In genomic region chr19:6291117-6291781, GRCm38 (mm10) we compare ENCODE assay signal across 8 mouse cellular contexts. TPM values are rescaled to one million over a fixed set of nuclear protein-coding genes. Genes with fewer than 3 reads are reported as not detected.
DNase-seq lines count a peak whose midpoint lies in the region; ATAC-seq and TF ChIP-seq lines count a peak whose summit lies in the region.

No protein-coding gene starts in this region.

- no peak for TF ChIP-seq POLR2A in CH12.LX (IDR thresholded peaks at IDR 0.05; ENCODE audit: low read depth, low read length)

- peak overlapping the region; percentile 8; the same call in 1 of the 2 replicates for H3K9ac ChIP-seq in CH12.LX (ENCODE audit: insufficient read depth, low read depth)
- no peak overlapping the region for H3K9ac ChIP-seq in kidney, embryonic 15.5 days
- no peak overlapping the region for H3K9ac ChIP-seq in stomach, postnatal 0 days (ENCODE audit: low read length)

- peak; percentile 55 for ATAC-seq in kidney, embryonic 15.5 days (replicated peaks; ENCODE audit: low FRiP score)
- ATAC-seq in stomach, postnatal 0 days (ENCODE audit: low FRiP score, low TSS enrichment): peak; percentile 85

- no peak for TF ChIP-seq EP300 in CH12.LX (IDR thresholded peaks at IDR 0.05; ENCODE audit: low read length)
- TF ChIP-seq EP300 in stomach, postnatal 0 days (optimal IDR thresholded peaks at IDR 0.05): no peak

- peaks cover 94% of the 10 kb centered on the region for H3K79me2 ChIP-seq in CH12.LX (replicated peaks; ENCODE audit: control insufficient read depth, extremely low read depth, insufficient read depth, poor library complexity, severe bottlenecking)

- peaks cover 76 to 95% of the 10 kb centered on the region in 2 experiments for H3K4me1 ChIP-seq in CH12.LX (ENCODE audit: control insufficient read depth in 1 of 2, insufficient read depth in 2 of 2)
- H3K4me1 ChIP-seq in kidney, embryonic 15.5 days: peaks cover 28% of the 10 kb centered on the region
- peaks cover 3% of the 10 kb centered on the region; the same call in 1 of the 2 replicates for H3K4me1 ChIP-seq in stomach, postnatal 0 days (replicated peaks; ENCODE audit: control insufficient read depth, insufficient read depth)

- DNase-seq in CH12.LX (ENCODE audit: extremely low read depth): no peak
- DNase-seq in R1 (ENCODE audit: low read depth, low spot score): peak; percentile 67
- peak; percentile 77 to 78 for DNase-seq in heart, adult 9 months (ENCODE audit: low spot score in 2 of 2)
- DNase-seq in stomach, postnatal 0 days (ENCODE audit: low spot score): peak; percentile 77
- DNase-seq in thymus, postnatal 25 days: no peak
- no peak for DNase-seq in layer of hippocampus, adult 9-11 months
- no peak for DNase-seq in right cerebral cortex, adult 2 months (ENCODE audit: low spot score in 2 of 2)

- peaks cover 87 to 91% of the 10 kb centered on the region in 2 experiments for H3K36me3 ChIP-seq in CH12.LX (replicated peaks in 1 of 2; ENCODE audit: control insufficient read depth in 1 of 2, insufficient read depth in 1 of 2, low read length in 1 of 2)
- H3K36me3 ChIP-seq in kidney, embryonic 15.5 days: peaks cover 73% of the 10 kb centered on the region
- H3K36me3 ChIP-seq in stomach, postnatal 0 days (ENCODE audit: control insufficient read depth, insufficient read depth, low read length): peaks cover 16% of the 10 kb centered on the region

- H3K27ac ChIP-seq in CH12.LX (ENCODE audit: insufficient read depth, low read depth): peak overlapping the region; percentile 79
- peak overlapping the region; percentile 87 for H3K27ac ChIP-seq in kidney, embryonic 15.5 days
- peak overlapping the region; percentile 77 for H3K27ac ChIP-seq in stomach, postnatal 0 days (replicated peaks)

- TF ChIP-seq RAD21 in CH12.LX (IDR thresholded peaks at IDR 0.05; ENCODE audit: low read depth, low read length): no peak

- no peak for TF ChIP-seq CTCF in CH12.LX (conservative IDR thresholded peaks at IDR 0.05 in 1 of 2, IDR thresholded peaks at IDR 0.05 in 1 of 2; ENCODE audit: low read depth in 2 of 2, low read length in 2 of 2)
- TF ChIP-seq CTCF in stomach, postnatal 0 days (IDR thresholded peaks at IDR 0.05; ENCODE audit: low read depth): 0 out of 2 replicates have a peak, but pooled peaks have one; percentile 5

- no peaks in the 10 kb centered on the region for H3K27me3 ChIP-seq in CH12.LX (replicated peaks)
- no peaks in the 10 kb centered on the region for H3K27me3 ChIP-seq in kidney, embryonic 15.5 days
- no peaks in the 10 kb centered on the region for H3K27me3 ChIP-seq in stomach, postnatal 0 days (ENCODE audit: control insufficient read depth, insufficient read depth, low read length)

- dilution Hi-C loops in CH12.LX (cut with MboI; ENCODE audit: extremely low pct_ligation_motif_present, extremely low pct_unique_long_range_greater_than_20kb, low sequenced_read_pairs): no loop called here

- no peaks in the 10 kb centered on the region for H3K9me3 ChIP-seq in CH12.LX (replicated peaks; ENCODE audit: low read length)
- H3K9me3 ChIP-seq in kidney, embryonic 15.5 days (replicated peaks): no peaks in the 10 kb centered on the region
- no peaks in the 10 kb centered on the region for H3K9me3 ChIP-seq in stomach, postnatal 0 days (ENCODE audit: control insufficient read depth, low read length)

- peak overlapping the region in 1 of 3 experiments; percentile 23 for H3K4me3 ChIP-seq in CH12.LX (replicated peaks in 1 of 3; ENCODE audit: low read depth in 2 of 3, low read length in 2 of 3, poor library complexity in 1 of 3)
- no peak overlapping the region for H3K4me3 ChIP-seq in kidney, embryonic 15.5 days (replicated peaks)
- no peak overlapping the region for H3K4me3 ChIP-seq in stomach, postnatal 0 days (ENCODE audit: low read depth, low read length)

- in situ Hi-C loops in CH12.LX (cut with MboI; ENCODE audit: low pct_ligation_motif_present, low pct_unique_long_range_greater_than_20kb, low sequenced_read_pairs): no loop called here

- WGBS in kidney, embryonic 15.5 days: 70% methylated on average over 10 of the region's 10 CpGs
- 61% methylated on average over 10 of the region's 10 CpGs for WGBS in stomach, postnatal 0 days

- no peak overlapping the region for H3K4me2 ChIP-seq in CH12.LX (ENCODE audit: insufficient read depth, low read depth, poor library complexity, severe bottlenecking)
- H3K4me2 ChIP-seq in kidney, embryonic 15.5 days: no peak overlapping the region
- no peak overlapping the region for H3K4me2 ChIP-seq in stomach, postnatal 0 days (replicated peaks; ENCODE audit: low read depth)

TF ChIP-seq in CH12.LX, 34 proteins besides CTCF, POLR2A, EP300 and RAD21:
- TF ChIP-seq PAX5 (IDR thresholded peaks at IDR 0.05; ENCODE audit: low read length) (no peak), CHD2 (IDR thresholded peaks at IDR 0.05; ENCODE audit: low read length) (no peak), MAZ (IDR thresholded peaks at IDR 0.05; ENCODE audit: low read depth, low read length) (no peak), IRF4 (IDR thresholded peaks at IDR 0.05; ENCODE audit: low read depth, low read length) (0 out of 2 replicates have a peak, but pooled peaks have one; percentile 2), MAFK (IDR thresholded peaks at IDR 0.05; ENCODE audit: insufficient replicate concordance, low read length) (peak; percentile 93), NRF1 (IDR thresholded peaks at IDR 0.05; ENCODE audit: low read depth, low read length) (no peak), ZMIZ1 (IDR thresholded peaks at IDR 0.05; ENCODE audit: low read depth, low read length) (no peak)

RNA-seq across cellular contexts. Expression of gene Ehd1, which starts 14.7 kb away (rescaled TPM):
- 231 and 400 TPM in 2 replicates for total RNA-seq in CH12.LX (2012; rRNA removed)
- total RNA-seq in CH12.LX (2014; rRNA removed): 97.4 and 131 TPM in 2 replicates
- polyA plus RNA-seq in CH12.LX (2012; ENCODE audit: insufficient read length, low read depth): 245 and 301 TPM in 2 replicates
- 67.8 and 81.8 TPM in 2 replicates for polyA plus RNA-seq in kidney, embryonic 15.5 days (2015; fragmentation: Nextera tagmentation; extraction: Ambion mirVana)
- 62.0 and 63.8 TPM in 2 replicates for polyA plus RNA-seq in stomach, postnatal 0 days (2015; fragmentation: Nextera tagmentation; extraction: Ambion mirVana)

RNA-seq across cellular contexts. Expression of gene Cdc42bpg, which starts 15.0 kb away (rescaled TPM):
- 4.1 and 4.2 TPM in 2 replicates for total RNA-seq in CH12.LX (2012; rRNA removed)
- 0.65 and 0.79 TPM in 2 replicates for total RNA-seq in CH12.LX (2014; rRNA removed)
- polyA plus RNA-seq in CH12.LX (2012; ENCODE audit: insufficient read length, low read depth): 2.3 and 2.6 TPM in 2 replicates
- polyA plus RNA-seq in kidney, embryonic 15.5 days (2015; fragmentation: Nextera tagmentation; extraction: Ambion mirVana): 0.78 and 1.0 TPM in 2 replicates
- polyA plus RNA-seq in stomach, postnatal 0 days (2015; fragmentation: Nextera tagmentation; extraction: Ambion mirVana): 1.3 and 1.9 TPM in 2 replicates

RNA-seq across cellular contexts. Expression of gene Men1, which starts 43.5 kb away (rescaled TPM):
- 42.9 and 43.0 TPM in 2 replicates for total RNA-seq in CH12.LX (2012; rRNA removed)
- 23.5 and 24.9 TPM in 2 replicates for total RNA-seq in CH12.LX (2014; rRNA removed)
- 50.7 and 67.8 TPM in 2 replicates for polyA plus RNA-seq in CH12.LX (2012; ENCODE audit: insufficient read length, low read depth)
- polyA plus RNA-seq in kidney, embryonic 15.5 days (2015; fragmentation: Nextera tagmentation; extraction: Ambion mirVana): 82.1 and 91.8 TPM in 2 replicates
- polyA plus RNA-seq in stomach, postnatal 0 days (2015; fragmentation: Nextera tagmentation; extraction: Ambion mirVana): 27.1 and 27.9 TPM in 2 replicates

RNA-seq across cellular contexts. Expression of gene Map4k2, which starts 49.7 kb away (rescaled TPM):
- 77.6 and 95.2 TPM in 2 replicates for total RNA-seq in CH12.LX (2012; rRNA removed)
- total RNA-seq in CH12.LX (2014; rRNA removed): 55.5 and 56.7 TPM in 2 replicates
- polyA plus RNA-seq in CH12.LX (2012; ENCODE audit: insufficient read length, low read depth): 119 and 127 TPM in 2 replicates
- 18.7 and 21.9 TPM in 2 replicates for polyA plus RNA-seq in kidney, embryonic 15.5 days (2015; fragmentation: Nextera tagmentation; extraction: Ambion mirVana)
- polyA plus RNA-seq in stomach, postnatal 0 days (2015; fragmentation: Nextera tagmentation; extraction: Ambion mirVana): 5.2 and 5.7 TPM in 2 replicates

RNA-seq across cellular contexts. Expression of gene Atg2a, which starts 49.8 kb away (rescaled TPM):
- total RNA-seq in CH12.LX (2012; rRNA removed): 9.5 and 10.0 TPM in 2 replicates
- total RNA-seq in CH12.LX (2014; rRNA removed): 2.3 and 2.8 TPM in 2 replicates
- polyA plus RNA-seq in CH12.LX (2012; ENCODE audit: insufficient read length, low read depth): 9.4 and 13.9 TPM in 2 replicates
- polyA plus RNA-seq in kidney, embryonic 15.5 days (2015; fragmentation: Nextera tagmentation; extraction: Ambion mirVana): 9.8 and 12.1 TPM in 2 replicates
- 4.8 and 6.0 TPM in 2 replicates for polyA plus RNA-seq in stomach, postnatal 0 days (2015; fragmentation: Nextera tagmentation; extraction: Ambion mirVana)

Comparison
In these comparisons a context has a peak if more than half of its experiments do, and no peak if none do; other contexts are left out.
1. DNase-seq: peak in R1 (single experiment), heart, adult 9 months (2 of 2) and stomach, postnatal 0 days (single experiment); none in CH12.LX (single experiment), thymus, postnatal 25 days (single experiment), layer of hippocampus, adult 9-11 months (single experiment) and right cerebral cortex, adult 2 months (0 of 2).
2. Peak in every context shown above with its lines, with median percentiles within 50 percentile points of each other: H3K27ac ChIP-seq.